ENCODE assay signal across 19 mouse cellular contexts in the genomic region with DNA sequence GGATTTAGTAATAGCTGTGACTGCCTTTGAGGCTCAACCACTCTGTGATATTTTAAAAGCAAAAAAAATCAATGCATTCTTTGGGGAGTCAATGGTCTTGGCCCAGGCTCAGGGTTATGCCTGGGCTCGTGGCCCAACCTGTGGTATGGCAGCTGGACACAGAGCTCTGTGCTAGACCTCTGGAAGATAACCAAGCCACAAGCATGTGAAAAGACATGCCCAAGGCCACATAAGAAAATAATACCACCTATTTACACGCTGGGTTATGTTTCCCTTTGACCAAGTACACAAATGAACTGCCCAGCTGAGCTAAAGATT.
DNase-seq lines count a peak whose midpoint lies in the region; ATAC-seq and TF ChIP-seq lines count a peak whose summit lies in the region.
"Had no signal": no experiment of that assay in that cellular context is flagged by ENCODE, and none has a peak within 500 bp of the region (broad histone marks: within the 10 kb centered on the region; RNA-seq: fewer than 3 reads in every experiment).

No protein-coding gene starts in this region.

- no peaks in the 10 kb centered on the region for H3K9me3 ChIP-seq in kidney, embryonic 16.5 days (ENCODE audit: low read length)
- H3K9me3 ChIP-seq: heart, embryonic 13.5 days; midbrain, embryonic 13.5 days had no signal

- no peaks in the 10 kb centered on the region for H3K27me3 ChIP-seq in kidney, embryonic 16.5 days (ENCODE audit: insufficient read depth, low read length)
- no peaks in the 10 kb centered on the region for H3K27me3 ChIP-seq in spleen, adult 2 months (ENCODE audit: control insufficient read depth, insufficient read depth, low read length)
- H3K27me3 ChIP-seq: CH12.LX; heart, embryonic 13.5 days; midbrain, embryonic 13.5 days had no signal

- no peak for ATAC-seq in kidney, embryonic 16.5 days (ENCODE audit: low FRiP score, low TSS enrichment)
- ATAC-seq: forebrain, embryonic 16.5 days; hindbrain, postnatal 0 days; midbrain, embryonic 13.5 days had no signal

- 0 out of 2 replicates have a peak overlapping the region, but pooled peaks have one; percentile 8 for H3K27ac ChIP-seq in kidney, embryonic 16.5 days (ENCODE audit: low read length)
- peak overlapping the region; percentile 73 for H3K27ac ChIP-seq in spleen, adult 2 months (ENCODE audit: insufficient read depth, low read length)
- H3K27ac ChIP-seq: heart, embryonic 13.5 days; hindbrain, postnatal 0 days; midbrain, embryonic 13.5 days had no signal

- no peak overlapping the region for H3K9ac ChIP-seq in kidney, embryonic 16.5 days (replicated peaks; ENCODE audit: low read length)
- H3K9ac ChIP-seq: heart, embryonic 13.5 days; midbrain, embryonic 13.5 days had no signal

- H3K4me2 ChIP-seq in kidney, embryonic 16.5 days (replicated peaks; ENCODE audit: low read depth, low read length): no peak overlapping the region
- H3K4me2 ChIP-seq: heart, embryonic 13.5 days; midbrain, embryonic 13.5 days had no signal

- TF ChIP-seq POLR2A in spleen, adult 2 months (IDR thresholded peaks at IDR 0.05; ENCODE audit: low read depth, low read length): no peak

- no peak for TF ChIP-seq CTCF in spleen, adult 2 months (IDR thresholded peaks at IDR 0.05; ENCODE audit: extremely low read depth, insufficient read depth, insufficient read length, insufficient replicate concordance)

- no peaks in the 10 kb centered on the region for H3K36me3 ChIP-seq in kidney, embryonic 16.5 days (ENCODE audit: insufficient read depth, low read length)
- H3K36me3 ChIP-seq in spleen, adult 2 months (ENCODE audit: control insufficient read depth, insufficient read depth, low read length): no peaks in the 10 kb centered on the region
- H3K36me3 ChIP-seq: heart, embryonic 13.5 days; midbrain, embryonic 13.5 days had no signal

- DNase-seq in adrenal gland, adult (ENCODE audit: inconsistent age in 2 of 2, low spot score in 1 of 2): peak; percentile 28 to 59
- DNase-seq in adrenal gland, postnatal 14 days: no peak
- no peak for DNase-seq in kidney, postnatal 25 days
- DNase-seq in spleen, adult 2 months (ENCODE audit: low read depth in 1 of 2, low spot score in 2 of 2): no peak
- no peak for DNase-seq in spleen, adult 18-20 months
- DNase-seq in frontal cortex, postnatal 10 days (ENCODE audit: low spot score in 2 of 2): no peak
- no peak for DNase-seq in c-Kit-positive CD71-positive TER-119-positive erythroid progenitor cells, embryonic 14.5 days (ENCODE audit: low spot score)
- DNase-seq: cerebellum, adult 11-12 months; cerebellum, postnatal 25 days; kidney, adult 11 months; lung, adult 2 months; right cerebral cortex, adult 18-20 months; thymus, postnatal 14 days had no signal

- 86% methylated on average over 2 of the region's 2 CpGs for WGBS in kidney, embryonic 16.5 days
- 83% methylated on average over 2 of the region's 2 CpGs for WGBS in spleen, adult 2 months

- peaks cover 10% of the 10 kb centered on the region for H3K4me1 ChIP-seq in kidney, embryonic 16.5 days (ENCODE audit: insufficient read depth, low read length)
- H3K4me1 ChIP-seq in spleen, adult 2 months (ENCODE audit: control insufficient read depth, insufficient read depth, insufficient read length): peaks cover 56% of the 10 kb centered on the region

- no peak overlapping the region for H3K4me3 ChIP-seq in kidney, embryonic 16.5 days (ENCODE audit: low read length)
- H3K4me3 ChIP-seq in spleen, adult 2 months (ENCODE audit: extremely low read depth, insufficient read depth, insufficient read length): no peak overlapping the region
- H3K4me3 ChIP-seq: heart, embryonic 13.5 days; midbrain, embryonic 13.5 days had no signal

Comparison
In these comparisons a context has a peak if more than half of its experiments do, and no peak if none do; other contexts are left out.
1. DNase-seq: peak in adrenal gland, adult (2 of 2); none in adrenal gland, postnatal 14 days (single experiment), kidney, postnatal 25 days (0 of 2), spleen, adult 2 months (0 of 2), spleen, adult 18-20 months (0 of 2), frontal cortex, postnatal 10 days (0 of 2) and c-Kit-positive CD71-positive TER-119-positive erythroid progenitor cells, embryonic 14.5 days (single experiment).